Mouse (Mus musculus): Measurements from ENCODE around the gene Pgm5. TPM values are rescaled to one million over a fixed set of nuclear protein-coding genes. Genes with fewer than 3 reads are reported as not detected.
A peak's percentile ranks its signal among the peaks of the same experiment; 100 is the strongest.
"Not testable (repeated sequence)": the region's sequence is repeated elsewhere in the genome, so short reads cannot be mapped to it uniquely, and the experiment has no call there.

The Pgm5 gene
- total RNA-seq, 2 experiments from 2014 or later: 10.7 to 15.1 TPM

GRCm38 (mm10) chr19:24705395-24705794 is 156.3 kb downstream of the Pgm5 start:
- no peak for DNase-seq
- TF ChIP-seq CTCF (IDR thresholded peaks at IDR 0.05): peak; percentile 61
- intact Hi-C loops (cut with DNase I): loop anchor here (2.0 kb wide), 1 partner anchor 165 kb away; no protein-coding TSS in a partner anchor
- Histone ChIP-seq H3K4me3 (no peak overlapping the region), H3K27ac (no peak overlapping the region)

GRCm38 (mm10) chr19:24704326-24704725 is 157.3 kb downstream of the Pgm5 start:
- intact Hi-C loops (cut with DNase I): loop anchor here (2.0 kb wide), 1 partner anchor 166 kb away; no protein-coding TSS in a partner anchor
- DNase-seq: no peak
- TF ChIP-seq CTCF (IDR thresholded peaks at IDR 0.05): no peak
- no peak overlapping the region for H3K4me3 ChIP-seq
- H3K27ac ChIP-seq: no peak overlapping the region

- no peak overlapping the region for H3K4me3 ChIP-seq
- intact Hi-C loops (cut with DNase I): loop anchor here (2.0 kb wide), 1 partner anchor 167 kb away; no protein-coding TSS in a partner anchor
- no peak for DNase-seq
- no peak overlapping the region for H3K27ac ChIP-seq
- no peak for TF ChIP-seq CTCF (IDR thresholded peaks at IDR 0.05)
Observed at GRCm38 (mm10) chr19:24703680-24704079, 158.0 kb downstream of the Pgm5 start.

- DNase-seq; intact Hi-C loops (cut with DNase I); H3K27ac ChIP-seq; H3K4me3 ChIP-seq: not testable (repeated sequence)
- peak; percentile 35 for TF ChIP-seq CTCF (IDR thresholded peaks at IDR 0.05)
Observed at GRCm38 (mm10) chr19:24703168-24703567, 158.5 kb downstream of the Pgm5 start.

GRCm38 (mm10) chr19:24701716-24702115 is 159.9 kb downstream of the Pgm5 start:
- TF ChIP-seq CTCF (IDR thresholded peaks at IDR 0.05): no peak
- intact Hi-C loops (cut with DNase I): no loop called here
- Histone ChIP-seq H3K27ac (no peak overlapping the region), H3K4me3 (no peak overlapping the region)
- DNase-seq: no peak

GRCm38 (mm10) chr19:24700664-24701063 is 161.0 kb downstream of the Pgm5 start:
- TF ChIP-seq CTCF (IDR thresholded peaks at IDR 0.05): no peak
- intact Hi-C loops (cut with DNase I): no loop called here
- H3K27ac ChIP-seq: no peak overlapping the region
- no peak for DNase-seq
- no peak overlapping the region for H3K4me3 ChIP-seq

GRCm38 (mm10) chr19:24699910-24700309 is 161.7 kb downstream of the Pgm5 start:
- Histone ChIP-seq H3K4me3 (no peak overlapping the region), H3K27ac (no peak overlapping the region)
- TF ChIP-seq CTCF (IDR thresholded peaks at IDR 0.05): peak; percentile 40
- intact Hi-C loops (cut with DNase I): no loop called here
- no peak for DNase-seq

GRCm38 (mm10) chr19:24699196-24699595 is 162.5 kb downstream of the Pgm5 start:
- DNase-seq: no peak
- peak overlapping the region; percentile 63 for H3K27ac ChIP-seq
- intact Hi-C loops (cut with DNase I): no loop called here
- H3K4me3 ChIP-seq: peak overlapping the region; percentile 49; the same call in 1 of the 2 replicates
- no peak for TF ChIP-seq CTCF (IDR thresholded peaks at IDR 0.05)

- no peak for DNase-seq
- TF ChIP-seq CTCF (IDR thresholded peaks at IDR 0.05): no peak
- Histone ChIP-seq H3K27ac (peak overlapping the region; percentile 63), H3K4me3 (peak overlapping the region; percentile 49)
- intact Hi-C loops (cut with DNase I): no loop called here
Observed at GRCm38 (mm10) chr19:24698651-24699050, 163.0 kb downstream of the Pgm5 start.

- DNase-seq: no peak
- Histone ChIP-seq H3K27ac (peak overlapping the region; percentile 63), H3K4me3 (no peak overlapping the region)
- intact Hi-C loops (cut with DNase I): no loop called here
- TF ChIP-seq CTCF (IDR thresholded peaks at IDR 0.05): no peak
Observed at GRCm38 (mm10) chr19:24697946-24698345, 163.7 kb downstream of the Pgm5 start.

- H3K4me3 ChIP-seq: no peak overlapping the region
- no peak overlapping the region for H3K27ac ChIP-seq
- no peak for TF ChIP-seq CTCF (IDR thresholded peaks at IDR 0.05)
- no peak for DNase-seq
- intact Hi-C loops (cut with DNase I): no loop called here
Observed at GRCm38 (mm10) chr19:24692691-24693090, 169.0 kb downstream of the Pgm5 start.

- intact Hi-C loops (cut with DNase I): no loop called here
- H3K4me3 ChIP-seq: no peak overlapping the region
- TF ChIP-seq CTCF (IDR thresholded peaks at IDR 0.05): no peak
- H3K27ac ChIP-seq: no peak overlapping the region
- DNase-seq: no peak
Observed at GRCm38 (mm10) chr19:24689531-24689930, 172.1 kb downstream of the Pgm5 start.

- intact Hi-C loops (cut with DNase I): no loop called here
- no peak for DNase-seq
- TF ChIP-seq CTCF (IDR thresholded peaks at IDR 0.05): no peak
- Histone ChIP-seq H3K27ac (no peak overlapping the region), H3K4me3 (no peak overlapping the region)
Observed at GRCm38 (mm10) chr19:24688327-24688726, 173.3 kb downstream of the Pgm5 start.

- DNase-seq: no peak
- TF ChIP-seq CTCF (IDR thresholded peaks at IDR 0.05): no peak
- intact Hi-C loops (cut with DNase I): no loop called here
- Histone ChIP-seq H3K4me3 (no peak overlapping the region), H3K27ac (no peak overlapping the region)
Observed at GRCm38 (mm10) chr19:24686411-24686810, 175.2 kb downstream of the Pgm5 start.
